Mouse (Mus musculus) midbrain, embryonic 13.5 days (tissue): ENCODE measurements at regions not wholly inside any gene's neighbourhood (a gene's known extent, or its start where the extent isn't known, plus 50 kb on each side); places are given as distances from the start of the nearest gene placed in this dataset.
"Not testable (repeated sequence)": the region's sequence is repeated elsewhere in the genome, so short reads cannot be mapped to it uniquely, and the experiment has no call there.

Experiments
- ATAC-seq: fragments of 200-750 bp; cut with Nextera tagmentation; 2 replicates; pipeline ENCODE4 v1.8.0; 2017; ENCODE audit warnings: mild to moderate bottlenecking, moderate TSS enrichment, moderate library complexity
- H3K27ac ChIP-seq: fragments of 300-500 bp; sonication (generic); 2 replicates; pipeline ENCODE4 v1.5.1; 2015; ENCODE audit warnings: inconsistent platforms, mild to moderate bottlenecking, moderate library complexity
- H3K27me3 ChIP-seq: fragments of 300-500 bp; sonication (generic); 2 replicates; pipeline ENCODE4 v1.6.1; 2015; ENCODE audit warnings: mild to moderate bottlenecking, inconsistent platforms
- H3K36me3 ChIP-seq: fragments of 300-500 bp; sonication (generic); 2 replicates; pipeline ENCODE4 v1.6.1; 2015; ENCODE audit warnings: mild to moderate bottlenecking, inconsistent platforms
- H3K4me1 ChIP-seq: fragments of 300-500 bp; sonication (generic); replicated peaks from 2 replicates; pipeline ENCODE4 v1.6.1; 2015; ENCODE audit warnings: inconsistent platforms
- H3K4me2 ChIP-seq: fragments of 300-500 bp; sonication (generic); replicated peaks from 2 replicates; pipeline ENCODE4 v1.6.1; 2015; ENCODE audit warnings: moderate library complexity, mild to moderate bottlenecking, inconsistent platforms
- H3K4me3 ChIP-seq: fragments of 300-500 bp; sonication (generic); replicated peaks from 2 replicates; pipeline ENCODE4 v1.5.1; 2015; ENCODE audit warnings: mild to moderate bottlenecking, inconsistent platforms
- H3K9ac ChIP-seq: fragments of 300-500 bp; sonication (generic); replicated peaks from 2 replicates; pipeline ENCODE4 v1.6.1; 2015; ENCODE audit warnings: mild to moderate bottlenecking, inconsistent platforms
- H3K9me3 ChIP-seq: fragments of 300-500 bp; sonication (generic); 2 replicates; pipeline ENCODE4 v1.6.1; 2016; ENCODE audit warnings: mild to moderate bottlenecking, inconsistent platforms
- WGBS: fragments of 180-500 bp; shearing (Covaris S2); methylation state at CpG from one replicate; pipeline ENCODE4 v1.1.7; 2015; 5-methylcytosine and 5-hydroxymethylcytosine counted together

DNA sequence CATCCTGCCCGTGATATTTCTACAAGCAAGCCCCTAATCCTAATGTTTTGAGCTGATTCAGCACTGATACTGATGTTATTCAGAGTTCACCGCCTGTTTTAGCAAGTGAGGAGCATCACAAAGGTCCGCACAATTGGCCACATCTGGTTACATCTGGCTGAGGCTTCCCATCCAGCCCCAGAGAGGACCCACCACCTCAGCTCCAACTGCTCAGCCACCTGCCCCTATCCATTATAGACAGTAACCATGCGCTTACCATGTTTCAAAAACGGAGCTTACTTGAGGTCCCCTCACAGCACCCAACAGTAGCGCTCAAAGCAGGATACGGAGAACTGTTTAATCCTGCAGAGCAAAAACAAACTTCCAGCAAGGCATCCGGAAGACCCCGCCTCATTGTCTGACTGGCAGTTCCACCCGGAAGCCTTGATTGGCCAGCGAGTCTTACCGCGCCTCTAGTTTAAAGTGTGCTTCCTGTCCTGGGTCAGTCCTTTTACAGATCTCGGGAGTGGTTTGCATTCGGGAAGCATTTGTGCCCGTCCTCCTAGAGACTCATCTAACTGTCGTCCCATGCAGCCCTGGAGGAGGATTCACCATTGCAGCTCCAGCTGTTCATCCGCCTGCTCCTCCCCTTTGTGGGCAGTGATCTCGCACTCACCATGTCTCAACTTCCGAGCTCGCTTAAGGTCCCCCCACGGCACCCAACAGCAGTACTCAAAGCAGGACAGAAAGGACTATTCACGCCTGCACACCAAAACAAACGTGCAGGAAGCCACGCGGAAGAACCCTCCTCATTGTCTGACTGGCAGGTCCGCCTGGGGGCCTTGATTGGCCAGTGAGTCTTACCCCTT is 69.9 kb upstream of the Zfp825 start:
- WGBS, result 2% methylated on average over 27 of the region's 27 CpGs

DNA sequence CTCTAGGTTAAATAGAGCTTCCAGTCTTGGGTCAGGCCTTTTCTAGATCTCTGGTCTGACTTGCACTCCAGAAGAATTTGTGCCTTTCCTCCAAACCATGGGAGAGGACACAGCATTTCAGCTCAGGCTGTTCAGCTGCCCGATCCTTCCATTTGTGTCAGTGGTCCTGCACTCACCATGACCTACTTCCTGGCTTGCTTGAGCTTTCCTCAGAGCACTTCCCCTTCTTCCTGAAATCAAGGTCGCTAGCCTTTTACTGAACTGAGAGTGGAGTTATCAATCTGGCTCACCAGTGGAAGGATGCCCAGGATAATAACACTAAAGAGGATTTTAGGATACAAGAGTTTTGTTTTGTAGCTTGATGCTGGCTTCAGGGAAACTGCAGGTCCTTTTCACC is 70.5 kb upstream of the Zfp825 start:
- Histone ChIP-seq H3K4me1 (peaks cover 11% of the 10 kb centered on the region; the same call in 1 of the 2 replicates), H3K27ac (peak overlapping the region; percentile 69; the same call in 1 of the 2 replicates), H3K9ac (peak overlapping the region; percentile 70), H3K4me3 (peak overlapping the region; percentile 62), H3K4me2 (peak overlapping the region; percentile 68)
- H3K36me3 ChIP-seq, H3K9me3 ChIP-seq, ATAC-seq, H3K27me3 ChIP-seq: not testable (repeated sequence)
- 33% methylated on average over 2 of the region's 2 CpGs for WGBS

More for the DNA sequence above, 69.9 kb upstream of the Zfp825 start:
- Histone ChIP-seq H3K27ac (peak overlapping the region; percentile 69), H3K9ac (peak overlapping the region; percentile 70), H3K4me1 (peaks cover 11% of the 10 kb centered on the region; the same call in 1 of the 2 replicates), H3K4me3 (peak overlapping the region; percentile 62), H3K4me2 (peak overlapping the region; percentile 68)
- ATAC-seq, result peak; percentile 99
- not testable (repeated sequence) for H3K9me3 ChIP-seq, H3K36me3 ChIP-seq, H3K27me3 ChIP-seq

DNA sequence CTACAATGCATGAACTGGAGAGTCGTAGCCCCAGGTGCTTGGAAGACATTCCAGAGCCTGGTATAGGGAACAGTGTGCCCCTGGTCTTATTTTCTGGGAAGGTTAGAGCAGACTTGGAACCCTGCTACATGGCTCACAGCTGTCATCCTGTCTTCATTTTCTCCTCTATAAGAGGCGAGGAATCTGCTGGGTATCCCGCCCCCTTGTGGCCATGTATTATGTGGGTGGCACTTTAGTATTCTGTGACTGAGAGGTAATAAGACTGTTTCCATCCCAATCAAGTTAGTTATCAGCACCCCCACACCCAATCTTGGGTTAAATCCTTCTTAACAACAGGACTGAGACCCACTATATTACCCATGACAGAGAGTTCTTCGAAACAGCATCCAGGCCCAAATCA is 69.4 kb upstream of the Erap1 start:
- not testable (repeated sequence) for H3K27ac ChIP-seq, H3K9me3 ChIP-seq, H3K36me3 ChIP-seq, H3K4me3 ChIP-seq, H3K9ac ChIP-seq, H3K27me3 ChIP-seq, ATAC-seq, H3K4me2 ChIP-seq, H3K4me1 ChIP-seq
- 62% methylated on average over 4 of the region's 4 CpGs for WGBS
